Mouse (Mus musculus) neutrophil, adult 5-6 weeks (primary cell): ENCODE results near the gene Mcts2. TPM values are rescaled to one million over a fixed set of nuclear protein-coding genes. Genes with fewer than 3 reads are reported as not detected.
A peak's percentile ranks its signal among the peaks of the same experiment; 100 is the strongest.

Source experiments
- ATAC-seq: fragments of 151-379, 151-347 bp; 2 replicates; pipeline ENCODE4 v1.8.0; 2017; ENCODE audit warnings: mild to moderate bottlenecking, moderate TSS enrichment; ENCODE audit not compliant: insufficient number of reproducible peaks, poor library complexity, low FRiP score, severe bottlenecking; ENCODE audit errors: extremely low read depth
- total RNA-seq: library from RNA; stranded (forward); fragments of 200-1000 nt; gene quantifications from 2 replicates; pipeline ENCODE4 v1.2.3, GENCODE M21; 2017

Mcts2 gene
- total RNA-seq, 1 experiment from 2014 or later = 16.4 TPM

- ATAC-seq = no peak
Measured at GRCm38 (mm10) chr2:152679701-152680355, 7.0 kb upstream of the Mcts2 start.

GRCm38 (mm10) chr2:152683086-152683485, 3.7 kb upstream of the Mcts2 start:
- no peak for ATAC-seq

- no peak for ATAC-seq
Measured at GRCm38 (mm10) chr2:152686399-152686798, 436 bp upstream of the Mcts2 start.

- no peak for ATAC-seq
Measured at GRCm38 (mm10) chr2:152691564-152692217, 4.9 kb downstream of the Mcts2 start.

GRCm38 (mm10) chr2:152693233-152693632, 6.4 kb downstream of the Mcts2 start:
- ATAC-seq = peak; percentile 47

- ATAC-seq = no peak
Measured at GRCm38 (mm10) chr2:152693735-152694134, 6.9 kb downstream of the Mcts2 start.

GRCm38 (mm10) chr2:152694708-152695107, 7.9 kb downstream of the Mcts2 start:
- no peak for ATAC-seq

GRCm38 (mm10) chr2:152696016-152696415, 9.2 kb downstream of the Mcts2 start:
- no peak for ATAC-seq

GRCm38 (mm10) chr2:152696476-152697164, 9.8 kb downstream of the Mcts2 start:
- peak; percentile 77 for ATAC-seq

- ATAC-seq = no peak
Measured at GRCm38 (mm10) chr2:152700138-152700537, 13.3 kb downstream of the Mcts2 start.

GRCm38 (mm10) chr2:152700725-152701124, 13.9 kb downstream of the Mcts2 start:
- ATAC-seq = no peak

GRCm38 (mm10) chr2:152703596-152704255, 16.9 kb downstream of the Mcts2 start:
- ATAC-seq = no peak

- ATAC-seq = no peak
Measured at GRCm38 (mm10) chr2:152704256-152704605, 17.4 kb downstream of the Mcts2 start.

GRCm38 (mm10) chr2:152704811-152705370, 18.1 kb downstream of the Mcts2 start:
- no peak for ATAC-seq

- ATAC-seq = no peak
Measured at GRCm38 (mm10) chr2:152705993-152706571, 19.2 kb downstream of the Mcts2 start.

- no peak for ATAC-seq
Measured at GRCm38 (mm10) chr2:152707186-152707585, 20.4 kb downstream of the Mcts2 start.

- no peak for ATAC-seq
Measured at GRCm38 (mm10) chr2:152707627-152708026, 20.8 kb downstream of the Mcts2 start.

- ATAC-seq = no peak
Measured at GRCm38 (mm10) chr2:152709066-152709465, 22.2 kb downstream of the Mcts2 start.

- ATAC-seq = no peak
Measured at GRCm38 (mm10) chr2:152716241-152716772, 29.5 kb downstream of the Mcts2 start.
